Mouse (Mus musculus) ES-Bruce4 (cell line): ENCODE results near the gene Bri3. TPM values are rescaled to one million over a fixed set of nuclear protein-coding genes. Genes with fewer than 3 reads are reported as not detected.

Source experiments
- H3K27ac ChIP-seq: 2 replicates; pipeline ENCODE4 v1.5.1; 2012; ENCODE audit warnings: low read length, inconsistent platforms; ENCODE audit not compliant: insufficient read depth
- H3K27me3 ChIP-seq: 2 replicates; pipeline ENCODE4 v1.6.1; 2012; ENCODE audit warnings: mild to moderate bottlenecking, low read length, inconsistent platforms; ENCODE audit not compliant: control insufficient read depth, poor library complexity, insufficient read depth, severe bottlenecking
- H3K36me3 ChIP-seq: 2 replicates; pipeline ENCODE4 v1.6.1; 2012; ENCODE audit warnings: inconsistent platforms, mild to moderate bottlenecking, low read length, moderate library complexity; ENCODE audit not compliant: control insufficient read depth, poor library complexity, insufficient read depth, severe bottlenecking
- H3K4me1 ChIP-seq: one replicate; pipeline ENCODE4 v1.8.1; 2011; ENCODE audit warnings: low read length; ENCODE audit not compliant: control insufficient read depth, insufficient read depth
- H3K4me3 ChIP-seq: 2 replicates; pipeline ENCODE4 v1.5.1; 2011; ENCODE audit warnings: low read depth, mild to moderate bottlenecking, low read length
- H3K9ac ChIP-seq: 2 replicates; pipeline ENCODE4 v1.6.1; 2012; ENCODE audit warnings: low read depth, mild to moderate bottlenecking, inconsistent platforms; ENCODE audit not compliant: poor library complexity, severe bottlenecking
- H3K9me3 ChIP-seq: replicated peaks from 2 replicates; pipeline ENCODE4 v1.6.1; 2012; ENCODE audit warnings: mild to moderate bottlenecking, low read length, inconsistent platforms; ENCODE audit not compliant: control insufficient read depth, poor library complexity, insufficient read depth, severe bottlenecking
- CTCF ChIP-seq: IDR thresholded peaks from one replicate; pipeline ENCODE4 v1.8.1; 2011; ENCODE audit warnings: low read depth, low read length
- EP300 ChIP-seq: IDR thresholded peaks from 2 replicates; pipeline ENCODE4 v1.6.1; 2011; ENCODE audit warnings: low read depth, low read length; ENCODE audit not compliant: insufficient read depth
- POLR2A ChIP-seq: IDR thresholded peaks from one replicate; pipeline ENCODE4 v1.8.1; 2011; ENCODE audit warnings: low read length; ENCODE audit not compliant: insufficient read depth
- polyA plus RNA-seq: library from polyadenylated mRNA; stranded (reverse); fragments of >200 nt; gene quantifications from 2 replicates; pipeline ENCODE4 v1.2.4, GENCODE M21; 2011; ENCODE audit warnings: low read depth; ENCODE audit not compliant: missing spikeins, insufficient read depth, insufficient read length

Bri3 gene
- polyA plus RNA-seq, 1 experiment: 82.6 TPM

GRCm38 (mm10) chr5:144287267-144287820, 43.1 kb downstream of the Bri3 start:
- no peaks in the 10 kb centered on the region for H3K9me3 ChIP-seq
- no peaks in the 10 kb centered on the region for H3K36me3 ChIP-seq
- no peaks in the 10 kb centered on the region for H3K27me3 ChIP-seq
- no peak overlapping the region for H3K9ac ChIP-seq
- H3K4me1 ChIP-seq: no peaks in the 10 kb centered on the region
- TF ChIP-seq EP300: no peak
- no peak for TF ChIP-seq POLR2A
- TF ChIP-seq CTCF: no peak
- H3K4me3 ChIP-seq: no peak overlapping the region
- H3K27ac ChIP-seq: no peak overlapping the region

GRCm38 (mm10) chr5:144288391-144288790, 44.2 kb downstream of the Bri3 start:
- Histone ChIP-seq H3K27ac (no peak overlapping the region), H3K36me3 (no peaks in the 10 kb centered on the region), H3K4me1 (no peaks in the 10 kb centered on the region), H3K9ac (no peak overlapping the region), H3K9me3 (no peaks in the 10 kb centered on the region), H3K4me3 (no peak overlapping the region), H3K27me3 (no peaks in the 10 kb centered on the region)
- TF ChIP-seq EP300 (no peak), CTCF (no peak), POLR2A (no peak)

- H3K9ac ChIP-seq: no peak overlapping the region
- H3K4me3 ChIP-seq: no peak overlapping the region
- no peaks in the 10 kb centered on the region for H3K9me3 ChIP-seq
- no peak overlapping the region for H3K27ac ChIP-seq
- H3K36me3 ChIP-seq: no peaks in the 10 kb centered on the region
- H3K27me3 ChIP-seq: no peaks in the 10 kb centered on the region
- TF ChIP-seq CTCF (no peak), POLR2A (no peak), EP300 (no peak)
- no peaks in the 10 kb centered on the region for H3K4me1 ChIP-seq
Observed at GRCm38 (mm10) chr5:144289769-144290440, 45.7 kb downstream of the Bri3 start.

GRCm38 (mm10) chr5:144294908-144295307, 50.7 kb downstream of the Bri3 start:
- H3K27ac ChIP-seq: no peak overlapping the region
- no peaks in the 10 kb centered on the region for H3K36me3 ChIP-seq
- H3K4me1 ChIP-seq: no peaks in the 10 kb centered on the region
- no peak overlapping the region for H3K4me3 ChIP-seq
- H3K27me3 ChIP-seq: no peaks in the 10 kb centered on the region
- no peak for TF ChIP-seq POLR2A
- TF ChIP-seq EP300: no peak
- TF ChIP-seq CTCF: no peak
- no peaks in the 10 kb centered on the region for H3K9me3 ChIP-seq
- H3K9ac ChIP-seq: no peak overlapping the region

DNA sequence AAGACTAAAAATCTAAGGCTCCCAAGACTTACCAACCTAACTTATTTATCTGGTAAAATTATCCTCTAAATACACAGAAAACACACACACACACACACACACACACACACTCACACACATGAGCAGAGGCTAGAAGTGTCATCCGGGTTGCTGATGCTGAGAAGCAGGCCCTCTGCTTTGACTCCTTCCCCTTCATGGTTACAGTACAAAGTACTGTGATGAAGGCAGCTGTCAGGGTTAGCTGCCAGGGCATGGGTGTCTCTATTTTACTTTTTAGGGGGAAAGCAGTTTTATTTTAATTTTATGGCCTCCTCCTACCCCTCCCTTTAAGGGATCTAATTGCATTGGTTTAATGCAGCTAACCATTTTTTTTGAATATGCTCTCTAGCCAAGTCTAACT, 51.1 kb downstream of the Bri3 start:
- no peak for TF ChIP-seq CTCF
- Histone ChIP-seq H3K27ac (no peak overlapping the region), H3K9ac (no peak overlapping the region), H3K27me3 (no peaks in the 10 kb centered on the region), H3K4me3 (no peak overlapping the region), H3K9me3 (no peaks in the 10 kb centered on the region), H3K36me3 (no peaks in the 10 kb centered on the region), H3K4me1 (no peaks in the 10 kb centered on the region)

GRCm38 (mm10) chr5:144296090-144296604, 51.9 kb downstream of the Bri3 start:
- TF ChIP-seq POLR2A (no peak), EP300 (no peak), CTCF (no peak)
- H3K27ac ChIP-seq: no peak overlapping the region
- no peaks in the 10 kb centered on the region for H3K4me1 ChIP-seq
- H3K9ac ChIP-seq: no peak overlapping the region
- no peaks in the 10 kb centered on the region for H3K36me3 ChIP-seq
- H3K27me3 ChIP-seq: no peaks in the 10 kb centered on the region
- H3K4me3 ChIP-seq: no peak overlapping the region
- H3K9me3 ChIP-seq: no peaks in the 10 kb centered on the region
